Mouse (Mus musculus): ENCODE results near the gene Cdh22.

Gene Cdh22

GRCm38 (mm10) chr2:165234613-165235291 lies at the start of gene Cdh22:
TSS of gene Cdh22 (minus strand) at chr2:165234853.
- in situ Hi-C loops (cut with MboI, MseI), result loop anchor here (5.0 kb wide), 1 partner anchor 38 kb away; no protein-coding TSS in a partner anchor

- in situ Hi-C loops (cut with MboI, MseI), result loop anchor here (10.0 kb wide), 1 partner anchor 1880 kb away; no protein-coding TSS in a partner anchor
Observed at GRCm38 (mm10) chr2:165284377-165284776, 49.7 kb upstream of the Cdh22 start.

- in situ Hi-C loops (cut with MboI, MseI), result loop anchor here (10.0 kb wide), 1 partner anchor 1881 kb away; no protein-coding TSS in a partner anchor
Observed at GRCm38 (mm10) chr2:165283644-165284043, 49.0 kb upstream of the Cdh22 start.

- in situ Hi-C loops (cut with MboI, MseI), result loop anchor here (10.0 kb wide), 1 partner anchor 1883 kb away; no protein-coding TSS in a partner anchor
Observed at GRCm38 (mm10) chr2:165281779-165282311, 47.2 kb upstream of the Cdh22 start.

GRCm38 (mm10) chr2:165279351-165279750 lies 44.7 kb upstream of the Cdh22 start:
- in situ Hi-C loops (cut with MboI, MseI), result no loop called here

- in situ Hi-C loops (cut with MboI, MseI), result no loop called here
Observed at GRCm38 (mm10) chr2:165277188-165277740, 42.6 kb upstream of the Cdh22 start.

GRCm38 (mm10) chr2:165275824-165276223 lies 41.2 kb upstream of the Cdh22 start:
- in situ Hi-C loops (cut with MboI, MseI), result no loop called here

GRCm38 (mm10) chr2:165275124-165275640 lies 40.5 kb upstream of the Cdh22 start:
- in situ Hi-C loops (cut with MboI, MseI), result no loop called here

GRCm38 (mm10) chr2:165273589-165273988 lies 38.9 kb upstream of the Cdh22 start:
- in situ Hi-C loops (cut with MboI, MseI), result loop anchor here (5.0 kb wide), 2 partner anchors 41 to 196 kb away; partner anchors contain the start of gene Cdh22

- in situ Hi-C loops (cut with MboI, MseI), result loop anchor here (5.0 kb wide), 2 partner anchors 39 to 194 kb away; partner anchors contain the start of gene Cdh22
Observed at GRCm38 (mm10) chr2:165271326-165271725, 36.7 kb upstream of the Cdh22 start.

GRCm38 (mm10) chr2:165270858-165271257 lies 36.2 kb upstream of the Cdh22 start:
- in situ Hi-C loops (cut with MboI, MseI), result loop anchor here (5.0 kb wide), 2 partner anchors 39 to 194 kb away; partner anchors contain the start of gene Cdh22

- in situ Hi-C loops (cut with MboI, MseI), result no loop called here
Observed at GRCm38 (mm10) chr2:165266739-165267138, 32.1 kb upstream of the Cdh22 start.

- in situ Hi-C loops (cut with MboI, MseI), result no loop called here
Observed at GRCm38 (mm10) chr2:165263861-165264260, 29.2 kb upstream of the Cdh22 start.

- in situ Hi-C loops (cut with MboI, MseI), result no loop called here
Observed at GRCm38 (mm10) chr2:165262274-165262990, 27.8 kb upstream of the Cdh22 start.

- in situ Hi-C loops (cut with MboI, MseI), result no loop called here
Observed at GRCm38 (mm10) chr2:165259859-165260258, 25.2 kb upstream of the Cdh22 start.

GRCm38 (mm10) chr2:165258321-165258720 lies 23.7 kb upstream of the Cdh22 start:
- in situ Hi-C loops (cut with MboI, MseI), result no loop called here

GRCm38 (mm10) chr2:165257151-165257834 lies 22.6 kb upstream of the Cdh22 start:
- in situ Hi-C loops (cut with MboI, MseI), result no loop called here

- in situ Hi-C loops (cut with MboI, MseI), result no loop called here
Observed at GRCm38 (mm10) chr2:165256213-165256612, 21.6 kb upstream of the Cdh22 start.

- in situ Hi-C loops (cut with MboI, MseI), result no loop called here
Observed at GRCm38 (mm10) chr2:165253867-165254266, 19.2 kb upstream of the Cdh22 start.

- in situ Hi-C loops (cut with MboI, MseI), result no loop called here
Observed at GRCm38 (mm10) chr2:165253269-165253668, 18.6 kb upstream of the Cdh22 start.

- in situ Hi-C loops (cut with MboI, MseI), result no loop called here
Observed at GRCm38 (mm10) chr2:165252801-165253200, 18.1 kb upstream of the Cdh22 start.
